Mouse (Mus musculus) midbrain, postnatal 0 days (tissue): ENCODE measurements at regions not wholly inside any gene's neighbourhood (a gene's known extent, or its start where the extent isn't known, plus 50 kb on each side); places are given as distances from the start of the nearest gene placed in this dataset.
A peak's percentile ranks its signal among the peaks of the same experiment; 100 is the strongest.

Experiments used
- ATAC-seq: fragments of 200-750 bp; cut with Nextera tagmentation; 2 replicates; pipeline ENCODE4 v1.8.0; 2017; ENCODE audit warnings: moderate number of reproducible peaks, mild to moderate bottlenecking, moderate TSS enrichment, moderate library complexity; ENCODE audit not compliant: low FRiP score
- DNase-seq: peaks from one replicate; pipeline ENCODE4 v3.0.0-alpha.2; 2015; ENCODE audit warnings: low spot score
- H3K27ac ChIP-seq: fragments of 300-500 bp; sonication (generic); 2 replicates; pipeline ENCODE4 v1.5.1; 2014; ENCODE audit warnings: low read depth, mild to moderate bottlenecking, low read length, mixed read lengths
- H3K27me3 ChIP-seq: fragments of 300-500 bp; sonication (generic); 2 replicates; pipeline ENCODE4 v1.6.1; 2014; ENCODE audit warnings: low read length, control low read depth, mixed read lengths; ENCODE audit not compliant: insufficient read depth
- H3K36me3 ChIP-seq: fragments of 300-500 bp; sonication (generic); 2 replicates; pipeline ENCODE4 v1.6.1; 2014; ENCODE audit warnings: low read length, control low read depth, mixed read lengths; ENCODE audit not compliant: insufficient read depth
- H3K4me1 ChIP-seq: fragments of 300-500 bp; sonication (generic); 2 replicates; pipeline ENCODE4 v1.6.1; 2014; ENCODE audit warnings: mild to moderate bottlenecking, control low read depth, antibody characterized with exemption, low read length, mixed read lengths; ENCODE audit not compliant: insufficient read depth
- H3K4me2 ChIP-seq: fragments of 300-500 bp; sonication (generic); 2 replicates; pipeline ENCODE4 v1.6.1; 2014; ENCODE audit warnings: low read depth, mild to moderate bottlenecking, low read length, mixed read lengths; ENCODE audit not compliant: poor library complexity, severe bottlenecking
- H3K4me3 ChIP-seq: fragments of 300-500 bp; sonication (generic); 2 replicates; pipeline ENCODE4 v1.5.1; 2014; ENCODE audit warnings: low read depth, mild to moderate bottlenecking, low read length, moderate library complexity
- H3K9ac ChIP-seq: fragments of 300-500 bp; sonication (generic); replicated peaks from 2 replicates; pipeline ENCODE4 v1.6.1; 2014; ENCODE audit warnings: mild to moderate bottlenecking, low read length, moderate library complexity, mixed read lengths; ENCODE audit not compliant: poor library complexity, severe bottlenecking
- H3K9me3 ChIP-seq: fragments of 300-500 bp; sonication (generic); 2 replicates; pipeline ENCODE4 v1.6.1; 2016; ENCODE audit warnings: low read length, control low read depth
- CTCF ChIP-seq: IDR thresholded peaks from 2 replicates; pipeline ENCODE4 v1.5.1; 2016; ENCODE audit warnings: antibody characterized with exemption, mild to moderate bottlenecking
- WGBS: fragments of 180-500 bp; shearing (Covaris S2); extraction: QIAGEN DNeasy Blood & Tissue Kit; methylation state at CpG from one replicate; pipeline ENCODE4 v1.1.7; 2014; 5-methylcytosine and 5-hydroxymethylcytosine counted together

DNA sequence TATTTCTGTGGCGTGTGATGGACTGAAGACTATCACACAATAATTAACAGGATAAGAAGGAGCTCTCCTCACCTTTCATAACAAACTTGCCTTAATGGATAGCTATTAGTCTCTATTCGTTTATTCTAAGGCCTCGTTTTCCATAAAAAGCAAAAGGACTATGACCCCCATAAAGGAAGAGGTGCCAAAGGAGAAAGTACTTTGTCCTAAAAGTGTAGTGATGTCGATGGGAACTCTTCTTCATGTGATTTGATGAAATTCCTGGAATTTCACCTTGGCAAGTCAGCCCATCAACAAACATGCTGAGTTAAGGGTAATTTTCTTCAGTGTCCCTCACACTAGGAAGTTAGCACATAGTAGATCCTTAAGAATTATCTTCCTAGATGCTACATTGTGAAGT, 293.9 kb downstream of the Lyplal1 start:
- H3K4me1 ChIP-seq, result no peaks in the 10 kb centered on the region
- H3K9me3 ChIP-seq, result no peaks in the 10 kb centered on the region
- no peak for TF ChIP-seq CTCF
- H3K9ac ChIP-seq, result no peak overlapping the region
- no peaks in the 10 kb centered on the region for H3K27me3 ChIP-seq
- H3K4me3 ChIP-seq, result no peak overlapping the region
- ATAC-seq (no peak), DNase-seq (no peak)
- H3K36me3 ChIP-seq, result no peaks in the 10 kb centered on the region
- no peak overlapping the region for H3K4me2 ChIP-seq
- WGBS, result 90% methylated on average over 4 of the region's 4 CpGs
- H3K27ac ChIP-seq, result no peak overlapping the region

DNA sequence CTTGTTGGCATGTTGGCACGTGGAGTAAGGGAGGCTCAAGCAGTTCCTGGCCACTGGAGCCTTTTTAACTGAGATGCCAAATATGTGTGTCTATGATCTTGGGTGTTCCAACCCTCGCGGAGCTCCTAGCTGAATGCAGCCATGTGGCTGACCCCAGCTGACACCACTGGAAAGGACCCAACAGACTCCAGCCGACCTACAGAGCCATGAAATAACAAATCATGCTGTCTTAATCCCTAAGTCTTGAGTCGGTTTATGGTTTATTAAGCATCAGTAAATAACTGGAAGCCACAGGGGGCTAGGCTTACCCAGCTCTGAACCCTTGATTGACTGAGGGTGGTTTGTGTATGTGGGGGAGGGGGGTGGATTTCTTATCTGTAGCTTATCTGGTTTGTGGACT, 293.2 kb downstream of the Lyplal1 start:
- Histone ChIP-seq H3K9ac (no peak overlapping the region), H3K27me3 (no peaks in the 10 kb centered on the region), H3K4me1 (no peaks in the 10 kb centered on the region), H3K4me3 (no peak overlapping the region), H3K4me2 (no peak overlapping the region), H3K36me3 (no peaks in the 10 kb centered on the region), H3K27ac (no peak overlapping the region), H3K9me3 (no peaks in the 10 kb centered on the region)
- no peak for ATAC-seq
- DNase-seq, result peak; percentile 45
- 50% methylated on average over 5 of the region's 5 CpGs for WGBS
- TF ChIP-seq CTCF, result no peak

DNA sequence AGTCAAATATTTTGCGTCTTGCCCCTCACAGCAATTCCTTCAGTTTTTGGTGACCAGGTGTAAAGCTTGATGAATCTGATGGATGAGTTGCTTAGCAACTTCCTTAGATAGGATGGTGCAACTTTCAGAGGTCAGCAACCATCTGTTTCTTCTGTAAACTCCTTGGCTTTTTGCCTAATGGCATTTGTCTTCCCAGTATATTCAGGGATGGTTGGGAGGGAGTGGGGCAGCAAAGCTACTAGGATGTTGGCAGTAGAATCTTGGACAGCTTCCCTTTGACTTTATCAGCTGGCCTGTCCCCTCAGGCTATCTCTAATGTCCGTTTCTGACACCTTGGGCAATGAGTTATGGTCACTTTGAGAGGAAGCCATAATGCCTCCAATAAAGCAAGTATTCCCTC, 289.1 kb downstream of the Lyplal1 start:
- H3K27ac ChIP-seq, result no peak overlapping the region
- H3K4me2 ChIP-seq, result no peak overlapping the region
- 83% methylated on average over 2 of the region's 2 CpGs for WGBS

DNA sequence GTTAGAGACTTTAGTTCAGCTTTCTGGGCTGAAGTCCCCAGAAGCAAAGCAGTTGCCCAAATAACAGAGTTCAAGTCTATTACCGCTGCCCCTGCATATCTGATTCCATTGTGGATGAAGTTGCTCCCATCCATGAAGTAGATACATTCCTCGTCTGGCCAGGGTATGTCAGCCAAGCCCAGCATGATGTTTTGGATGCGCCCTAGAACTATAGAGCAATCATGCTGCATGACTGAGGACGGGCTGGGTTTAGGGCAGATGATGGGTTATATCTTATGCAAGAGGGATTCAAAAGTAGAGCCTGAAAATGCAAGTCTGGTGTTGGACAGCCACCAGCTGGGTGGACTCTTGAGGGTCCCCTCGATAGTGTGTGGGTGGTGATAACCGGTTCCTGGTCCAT, 288.6 kb downstream of the Lyplal1 start:
- Histone ChIP-seq H3K36me3 (no peaks in the 10 kb centered on the region), H3K9ac (no peak overlapping the region), H3K27me3 (no peaks in the 10 kb centered on the region), H3K4me1 (no peaks in the 10 kb centered on the region), H3K4me3 (no peak overlapping the region), H3K9me3 (no peaks in the 10 kb centered on the region), H3K27ac (no peak overlapping the region), H3K4me2 (no peak overlapping the region)
- 88% methylated on average over 6 of the region's 6 CpGs for WGBS
- no peak for DNase-seq
- TF ChIP-seq CTCF, result no peak
- no peak for ATAC-seq

More for the DNA sequence above, 289.1 kb downstream of the Lyplal1 start:
- no peak for TF ChIP-seq CTCF
- Histone ChIP-seq H3K9ac (no peak overlapping the region), H3K27me3 (no peaks in the 10 kb centered on the region), H3K36me3 (no peaks in the 10 kb centered on the region), H3K4me1 (no peaks in the 10 kb centered on the region), H3K9me3 (no peaks in the 10 kb centered on the region), H3K4me3 (no peak overlapping the region)
- ATAC-seq (no peak), DNase-seq (peak; percentile 61)

DNA sequence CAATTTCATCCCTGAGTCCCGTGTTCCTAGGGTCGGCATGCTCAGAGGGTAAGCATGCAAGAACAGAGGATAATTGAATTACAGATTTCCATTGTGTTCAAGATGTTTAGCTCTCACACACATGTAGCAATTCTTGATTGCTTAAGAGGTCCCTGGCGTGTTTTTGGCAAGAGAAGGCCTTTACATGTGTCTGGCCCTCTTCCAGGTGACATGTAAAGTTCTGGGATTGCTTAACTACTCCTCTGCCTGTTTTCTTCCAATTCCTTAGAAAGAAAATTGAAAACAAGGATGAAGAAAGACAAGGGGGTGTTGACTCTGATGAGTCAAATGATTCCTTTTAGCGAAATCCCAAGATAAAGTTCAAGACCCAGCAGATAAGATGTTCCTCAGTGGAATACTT, 285.1 kb downstream of the Lyplal1 start:
- H3K9ac ChIP-seq, result no peak overlapping the region
- no peaks in the 10 kb centered on the region for H3K9me3 ChIP-seq
- H3K36me3 ChIP-seq, result no peaks in the 10 kb centered on the region
- H3K4me3 ChIP-seq, result no peak overlapping the region
- no peak for TF ChIP-seq CTCF
- no peak overlapping the region for H3K27ac ChIP-seq
- no peak for DNase-seq
- no peaks in the 10 kb centered on the region; the same call in 1 of the 2 replicates for H3K4me1 ChIP-seq
- H3K27me3 ChIP-seq, result no peaks in the 10 kb centered on the region
- WGBS, result 83% methylated on average over 4 of the region's 4 CpGs
- ATAC-seq, result no peak
- H3K4me2 ChIP-seq, result no peak overlapping the region

DNA sequence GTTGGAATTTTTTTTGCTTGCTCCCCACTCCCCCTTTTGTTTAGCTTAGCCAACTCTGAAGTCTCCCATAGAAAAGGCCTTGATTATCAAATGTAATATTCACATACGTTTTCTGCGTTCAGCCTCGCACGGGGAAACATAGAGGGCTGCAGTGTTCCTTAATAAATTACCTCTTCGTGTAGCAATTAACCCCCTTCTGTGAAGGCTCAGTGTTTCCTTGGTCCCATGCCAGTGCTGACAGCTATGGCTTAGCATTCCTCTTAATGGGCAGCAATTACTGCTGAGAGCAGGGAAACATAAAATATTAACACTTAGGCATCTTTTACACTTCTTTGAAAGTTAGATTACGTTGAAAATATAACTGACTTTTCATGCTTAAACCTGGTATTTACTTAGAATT, 282.9 kb downstream of the Lyplal1 start:
- Histone ChIP-seq H3K4me2 (no peak overlapping the region), H3K27ac (no peak overlapping the region), H3K9ac (no peak overlapping the region), H3K4me1 (no peaks in the 10 kb centered on the region; the same call in 1 of the 2 replicates), H3K36me3 (no peaks in the 10 kb centered on the region), H3K27me3 (no peaks in the 10 kb centered on the region), H3K9me3 (no peaks in the 10 kb centered on the region), H3K4me3 (no peak overlapping the region)
- 51% methylated on average over 6 of the region's 6 CpGs for WGBS
- TF ChIP-seq CTCF, result no peak
- ATAC-seq, result no peak
- peak; percentile 63 for DNase-seq
